Mouse (Mus musculus): ENCODE results near the gene Srpk2.

- TF ChIP-seq CTCF (IDR thresholded peaks at IDR 0.05; ENCODE audit: borderline replicate concordance, insufficient read depth, low read length) (no peak), POLR2A (IDR thresholded peaks at IDR 0.05; ENCODE audit: low read depth, low read length) (no peak)
These were observed 200.6 kb downstream of the Srpk2 start for GRCm38 (mm10) chr5:23483811-23484210.

All from embryonic fibroblast, embryonic 13.5 days (primary cell).